Mouse (Mus musculus): ENCODE results near the gene Ttc17. TPM values are rescaled to one million over a fixed set of nuclear protein-coding genes. Genes with fewer than 3 reads are reported as not detected.

The Ttc17 gene
- polyA plus RNA-seq, 1 experiment from 2014 or later = 12.9 TPM

GRCm38 (mm10) chr2:94327836-94328235 is 78.7 kb downstream of the Ttc17 start:
- no peak overlapping the region for H3K4me3 ChIP-seq
- no peak for DNase-seq (ENCODE audit: low spot score)
- no peak overlapping the region for H3K27ac ChIP-seq
- H3K27me3 ChIP-seq (ENCODE audit: insufficient read depth, poor library complexity, severe bottlenecking) = no peaks in the 10 kb centered on the region
- H3K36me3 ChIP-seq = peaks cover 83% of the 10 kb centered on the region
- H3K4me1 ChIP-seq = no peaks in the 10 kb centered on the region
- H3K9me3 ChIP-seq = no peaks in the 10 kb centered on the region
- 91% methylated on average over 3 of the region's 3 CpGs for WGBS

- DNase-seq (ENCODE audit: low spot score) = no peak
- no peak overlapping the region for H3K27ac ChIP-seq
- no peaks in the 10 kb centered on the region for H3K4me1 ChIP-seq
- H3K27me3 ChIP-seq (ENCODE audit: insufficient read depth, poor library complexity, severe bottlenecking) = no peaks in the 10 kb centered on the region
- peaks cover 59% of the 10 kb centered on the region for H3K36me3 ChIP-seq
- H3K9me3 ChIP-seq = no peaks in the 10 kb centered on the region
- no peak overlapping the region for H3K4me3 ChIP-seq
- WGBS = 84% methylated on average over 2 of the region's 2 CpGs
These were observed 86.7 kb downstream of the Ttc17 start for GRCm38 (mm10) chr2:94319780-94320179.

GRCm38 (mm10) chr2:94316526-94316925 is 90.0 kb downstream of the Ttc17 start:
- no peaks in the 10 kb centered on the region for H3K27me3 ChIP-seq (ENCODE audit: insufficient read depth, poor library complexity, severe bottlenecking)
- peaks cover 46% of the 10 kb centered on the region for H3K36me3 ChIP-seq
- H3K9me3 ChIP-seq = no peaks in the 10 kb centered on the region
- no peaks in the 10 kb centered on the region for H3K4me1 ChIP-seq
- no peak overlapping the region for H3K4me3 ChIP-seq
- WGBS = 67% methylated on average over 5 of the region's 5 CpGs
- no peak overlapping the region for H3K27ac ChIP-seq
- no peak for DNase-seq (ENCODE audit: low spot score)

GRCm38 (mm10) chr2:94303984-94304383 is 102.5 kb downstream of the Ttc17 start:
- Histone ChIP-seq H3K9me3 (no peaks in the 10 kb centered on the region), H3K4me3 (no peak overlapping the region), H3K27me3 (ENCODE audit: insufficient read depth, poor library complexity, severe bottlenecking) (no peaks in the 10 kb centered on the region), H3K27ac (no peak overlapping the region), H3K4me1 (0 out of 2 replicates have a peak, but pooled peaks cover 6% of the 10 kb centered on the region), H3K36me3 (peaks cover 56% of the 10 kb centered on the region)
- no peak for DNase-seq (ENCODE audit: low spot score)
- 90% methylated on average over 10 of the region's 10 CpGs for WGBS

GRCm38 (mm10) chr2:94302393-94302792 is 104.1 kb downstream of the Ttc17 start:
- no peak overlapping the region for H3K27ac ChIP-seq
- WGBS = 82% methylated on average over 5 of the region's 5 CpGs
- H3K9me3 ChIP-seq = no peaks in the 10 kb centered on the region
- H3K36me3 ChIP-seq = peaks cover 57% of the 10 kb centered on the region
- no peaks in the 10 kb centered on the region for H3K4me1 ChIP-seq
- DNase-seq (ENCODE audit: low spot score) = no peak
- no peak overlapping the region for H3K4me3 ChIP-seq
- no peaks in the 10 kb centered on the region for H3K27me3 ChIP-seq (ENCODE audit: insufficient read depth, poor library complexity, severe bottlenecking)

GRCm38 (mm10) chr2:94301749-94302148 is 104.7 kb downstream of the Ttc17 start:
- Histone ChIP-seq H3K27ac (no peak overlapping the region), H3K27me3 (ENCODE audit: insufficient read depth, poor library complexity, severe bottlenecking) (no peaks in the 10 kb centered on the region), H3K9me3 (no peaks in the 10 kb centered on the region), H3K36me3 (peaks cover 57% of the 10 kb centered on the region), H3K4me1 (no peaks in the 10 kb centered on the region), H3K4me3 (no peak overlapping the region)
- no peak for DNase-seq (ENCODE audit: low spot score)
- WGBS = 88% methylated on average over 8 of the region's 8 CpGs

- Histone ChIP-seq H3K27me3 (ENCODE audit: insufficient read depth, poor library complexity, severe bottlenecking) (0 out of 2 replicates have a peak, but pooled peaks cover 5% of the 10 kb centered on the region), H3K4me1 (0 out of 2 replicates have a peak, but pooled peaks cover 4% of the 10 kb centered on the region), H3K9me3 (no peaks in the 10 kb centered on the region), H3K4me3 (no peak overlapping the region), H3K27ac (no peak overlapping the region), H3K36me3 (peaks cover 35% of the 10 kb centered on the region)
- 73% methylated on average over 3 of the region's 3 CpGs for WGBS
- DNase-seq (ENCODE audit: low spot score) = no peak
These were observed 109.0 kb downstream of the Ttc17 start for GRCm38 (mm10) chr2:94297467-94297866.

GRCm38 (mm10) chr2:94290483-94290882 is 116.0 kb downstream of the Ttc17 start:
- Histone ChIP-seq H3K4me1 (peaks cover 32% of the 10 kb centered on the region), H3K27me3 (ENCODE audit: insufficient read depth, poor library complexity, severe bottlenecking) (peaks cover 20% of the 10 kb centered on the region; the same call in 1 of the 2 replicates), H3K27ac (no peak overlapping the region), H3K4me3 (no peak overlapping the region), H3K36me3 (no peaks in the 10 kb centered on the region), H3K9me3 (no peaks in the 10 kb centered on the region)
- WGBS = 6% methylated on average over 5 of the region's 5 CpGs
- DNase-seq (ENCODE audit: low spot score) = no peak

GRCm38 (mm10) chr2:94289659-94290058 is 116.8 kb downstream of the Ttc17 start:
- Histone ChIP-seq H3K27me3 (ENCODE audit: insufficient read depth, poor library complexity, severe bottlenecking) (peaks cover 20% of the 10 kb centered on the region; the same call in 1 of the 2 replicates), H3K4me1 (peaks cover 28% of the 10 kb centered on the region), H3K4me3 (no peak overlapping the region), H3K36me3 (no peaks in the 10 kb centered on the region), H3K27ac (peak overlapping the region; percentile 12; the same call in 1 of the 2 replicates), H3K9me3 (no peaks in the 10 kb centered on the region)
- no peak for DNase-seq (ENCODE audit: low spot score)
- 65% methylated on average over 6 of the region's 6 CpGs for WGBS

- H3K27me3 ChIP-seq (ENCODE audit: insufficient read depth, poor library complexity, severe bottlenecking) = peaks cover 20% of the 10 kb centered on the region; the same call in 1 of the 2 replicates
- H3K9me3 ChIP-seq = no peaks in the 10 kb centered on the region
- peak overlapping the region; percentile 12; the same call in 1 of the 2 replicates for H3K27ac ChIP-seq
- no peak overlapping the region; the same call in 1 of the 2 replicates for H3K4me3 ChIP-seq
- no peak for DNase-seq (ENCODE audit: low spot score)
- H3K4me1 ChIP-seq = peaks cover 28% of the 10 kb centered on the region
- 0% methylated on average over 2 of the region's 2 CpGs for WGBS
- H3K36me3 ChIP-seq = no peaks in the 10 kb centered on the region
These were observed 117.3 kb downstream of the Ttc17 start for GRCm38 (mm10) chr2:94289169-94289568.

GRCm38 (mm10) chr2:94288086-94288485 is 118.4 kb downstream of the Ttc17 start:
- H3K27ac ChIP-seq = no peak overlapping the region
- peaks cover 15% of the 10 kb centered on the region; the same call in 1 of the 2 replicates for H3K27me3 ChIP-seq (ENCODE audit: insufficient read depth, poor library complexity, severe bottlenecking)
- no peak overlapping the region for H3K4me3 ChIP-seq
- H3K9me3 ChIP-seq = no peaks in the 10 kb centered on the region
- H3K36me3 ChIP-seq = no peaks in the 10 kb centered on the region
- H3K4me1 ChIP-seq = peaks cover 28% of the 10 kb centered on the region
- 33% methylated on average over 5 of the region's 5 CpGs for WGBS
- no peak for DNase-seq (ENCODE audit: low spot score)

- peaks cover 15% of the 10 kb centered on the region; the same call in 1 of the 2 replicates for H3K27me3 ChIP-seq (ENCODE audit: insufficient read depth, poor library complexity, severe bottlenecking)
- peaks cover 28% of the 10 kb centered on the region for H3K4me1 ChIP-seq
- H3K9me3 ChIP-seq = no peaks in the 10 kb centered on the region
- no peak overlapping the region for H3K27ac ChIP-seq
- H3K4me3 ChIP-seq = no peak overlapping the region
- no peak for DNase-seq (ENCODE audit: low spot score)
- H3K36me3 ChIP-seq = no peaks in the 10 kb centered on the region
- WGBS = 73% methylated on average over 7 of the region's 7 CpGs
These were observed 119.1 kb downstream of the Ttc17 start for GRCm38 (mm10) chr2:94287435-94287834.

- H3K36me3 ChIP-seq = no peaks in the 10 kb centered on the region
- H3K27me3 ChIP-seq (ENCODE audit: insufficient read depth, poor library complexity, severe bottlenecking) = peaks cover 23% of the 10 kb centered on the region
- no peak for DNase-seq (ENCODE audit: low spot score)
- 81% methylated on average over 6 of the region's 6 CpGs for WGBS
- no peaks in the 10 kb centered on the region for H3K9me3 ChIP-seq
- H3K4me1 ChIP-seq = peaks cover 9% of the 10 kb centered on the region
- no peak overlapping the region for H3K27ac ChIP-seq
- H3K4me3 ChIP-seq = no peak overlapping the region
These were observed 123.0 kb downstream of the Ttc17 start for GRCm38 (mm10) chr2:94283526-94283925.

- WGBS = 69% methylated on average over 5 of the region's 5 CpGs
- Histone ChIP-seq H3K27ac (no peak overlapping the region), H3K9me3 (no peaks in the 10 kb centered on the region), H3K27me3 (ENCODE audit: insufficient read depth, poor library complexity, severe bottlenecking) (peaks cover 41% of the 10 kb centered on the region), H3K4me1 (no peaks in the 10 kb centered on the region), H3K36me3 (no peaks in the 10 kb centered on the region), H3K4me3 (no peak overlapping the region)
- no peak for DNase-seq (ENCODE audit: low spot score)
These were observed 126.9 kb downstream of the Ttc17 start for GRCm38 (mm10) chr2:94279596-94279995.
